In genomic region chr6:71030541-71030940, GRCm38 (mm10) we compare ENCODE assay signal across 9 mouse cellular contexts.
DNase-seq lines count a peak whose midpoint lies in the region; ATAC-seq and TF ChIP-seq lines count a peak whose summit lies in the region.
"Had no signal": no experiment of that assay in that cellular context is flagged by ENCODE, and none has a peak within 500 bp of the region (broad histone marks: within the 10 kb centered on the region; RNA-seq: fewer than 3 reads in every experiment).

No protein-coding gene starts in this region.

- H3K27me3 ChIP-seq in neural tube, embryonic 15.5 days (replicated peaks): no peaks in the 10 kb centered on the region
- H3K27me3 ChIP-seq: embryonic facial prominence, embryonic 12.5 days had no signal

- no peaks in the 10 kb centered on the region for H3K36me3 ChIP-seq in ES-E14 (ENCODE audit: control insufficient read depth, insufficient read depth, low read length, poor library complexity, severe bottlenecking)
- H3K36me3 ChIP-seq in neural tube, embryonic 15.5 days: no peaks in the 10 kb centered on the region
- H3K36me3 ChIP-seq: embryonic facial prominence, embryonic 12.5 days had no signal

- in situ Hi-C loops in ES-E14 (cut with MboI; ENCODE audit: low sequenced_read_pairs in 2 of 2, unreplicated experiment in 2 of 2): no loop called here

- ATAC-seq in neural tube, embryonic 15.5 days (ENCODE audit: low FRiP score): no peak

- peak; percentile 7 to 12 for DNase-seq in heart, postnatal 36 days
- no peak for DNase-seq in heart, adult 9 months (ENCODE audit: low spot score in 2 of 2)
- DNase-seq in A20 (ENCODE audit: low read depth, low spot score) (peak; percentile 21), ES-E14 (ENCODE audit: low read depth, low spot score) (peak; percentile 58)
- DNase-seq in kidney, postnatal 14 days: peak; percentile 11
- DNase-seq in urinary bladder, postnatal 14 days (ENCODE audit: low spot score): no peak
- no peak for DNase-seq in ovary, postnatal 36 days (ENCODE audit: low spot score)

- no peak overlapping the region for H3K9ac ChIP-seq in ES-E14 (ENCODE audit: insufficient read depth, low read depth, low read length, poor library complexity, severe bottlenecking)
- no peak overlapping the region for H3K9ac ChIP-seq in neural tube, embryonic 15.5 days (replicated peaks)
- H3K9ac ChIP-seq: embryonic facial prominence, embryonic 12.5 days had no signal

- no peak overlapping the region for H3K4me3 ChIP-seq in ES-E14 (ENCODE audit: insufficient read depth in 1 of 2, low read depth in 1 of 2, low read length in 2 of 2, poor library complexity in 1 of 2, severe bottlenecking in 1 of 2)
- H3K4me3 ChIP-seq in neural tube, embryonic 15.5 days (replicated peaks): no peak overlapping the region
- H3K4me3 ChIP-seq: embryonic facial prominence, embryonic 12.5 days had no signal

- H3K27ac ChIP-seq in ES-E14 (ENCODE audit: insufficient read depth, low read depth, low read length, poor library complexity, severe bottlenecking): no peak overlapping the region
- H3K27ac ChIP-seq in neural tube, embryonic 15.5 days (replicated peaks): no peak overlapping the region
- H3K27ac ChIP-seq: embryonic facial prominence, embryonic 12.5 days had no signal

- 83% methylated on average over 5 of the region's 5 CpGs for WGBS in neural tube, embryonic 15.5 days

- no peaks in the 10 kb centered on the region for H3K9me3 ChIP-seq in ES-E14 (ENCODE audit: control insufficient read depth, insufficient read depth, low read depth, low read length)
- H3K9me3 ChIP-seq in neural tube, embryonic 15.5 days (replicated peaks): no peaks in the 10 kb centered on the region; the same call in 1 of the 2 replicates
- H3K9me3 ChIP-seq: embryonic facial prominence, embryonic 12.5 days had no signal

- intact Hi-C loops in heart, postnatal 36 days (cut with DNase I): loop anchor here (1.0 kb wide), 1 partner anchor 95 kb away; no protein-coding TSS in a partner anchor

- 0 out of 4 replicates have a peak, but pooled peaks cover 0 to 2% of the 10 kb centered on the region in 2 experiments for H3K4me1 ChIP-seq in ES-E14 (ENCODE audit: control insufficient read depth in 2 of 2, insufficient read depth in 2 of 2, low read length in 2 of 2, poor library complexity in 1 of 2)
- H3K4me1 ChIP-seq in neural tube, embryonic 15.5 days: no peaks in the 10 kb centered on the region
- H3K4me1 ChIP-seq: embryonic facial prominence, embryonic 12.5 days had no signal

- H3K4me2 ChIP-seq in neural tube, embryonic 15.5 days: no peak overlapping the region
- H3K4me2 ChIP-seq: embryonic facial prominence, embryonic 12.5 days had no signal

TF ChIP-seq in ES-E14, 5 proteins besides CTCF, POLR2A, EP300 and RAD21:
- TF ChIP-seq ZC3H11A (IDR thresholded peaks at IDR 0.05; ENCODE audit: borderline replicate concordance, low read depth, low read length) (0 out of 2 replicates have a peak, but pooled peaks have one; percentile 21), MAFK (IDR thresholded peaks at IDR 0.05; ENCODE audit: insufficient read depth, low read depth, low read length) (no peak)

Comparison
In these comparisons a context has a peak if more than half of its experiments do, and no peak if none do; other contexts are left out.
1. DNase-seq: peak in heart, postnatal 36 days (2 of 2), A20 (single experiment), ES-E14 (single experiment) and kidney, postnatal 14 days (single experiment); none in heart, adult 9 months (0 of 2), urinary bladder, postnatal 14 days (single experiment) and ovary, postnatal 36 days (single experiment).